Mouse (Mus musculus): ENCODE measurements at regions not wholly inside any gene's neighbourhood (a gene's known extent, or its start where the extent isn't known, plus 50 kb on each side); places are given as distances from the start of the nearest gene placed in this dataset.
A peak's percentile ranks its signal among the peaks of the same experiment; 100 is the strongest.

- DNase-seq (ENCODE audit: low read depth), result peak; percentile 55
- TF ChIP-seq POLR2A (IDR thresholded peaks at IDR 0.05; ENCODE audit: borderline replicate concordance, extremely low read depth, insufficient read depth, insufficient read length, poor library complexity, severe bottlenecking) (no peak), CTCF (IDR thresholded peaks at IDR 0.05; ENCODE audit: borderline replicate concordance, extremely low read depth, insufficient read depth, insufficient read length) (no peak)
Observed at GRCm38 (mm10) chr6:98178005-98178404, 164.5 kb downstream of the Gm765 start.

GRCm38 (mm10) chr6:98149043-98149813 lies 193.3 kb downstream of the Gm765 start:
- TF ChIP-seq POLR2A (IDR thresholded peaks at IDR 0.05; ENCODE audit: borderline replicate concordance, extremely low read depth, insufficient read depth, insufficient read length, poor library complexity, severe bottlenecking) (no peak), CTCF (IDR thresholded peaks at IDR 0.05; ENCODE audit: borderline replicate concordance, extremely low read depth, insufficient read depth, insufficient read length) (no peak)
- DNase-seq (ENCODE audit: low read depth), result peak; percentile 64

- TF ChIP-seq POLR2A (IDR thresholded peaks at IDR 0.05; ENCODE audit: borderline replicate concordance, extremely low read depth, insufficient read depth, insufficient read length, poor library complexity, severe bottlenecking), result no peak
- TF ChIP-seq CTCF (IDR thresholded peaks at IDR 0.05; ENCODE audit: borderline replicate concordance, extremely low read depth, insufficient read depth, insufficient read length), result no peak
Observed at GRCm38 (mm10) chr6:98147855-98148254, 194.7 kb downstream of the Gm765 start.

GRCm38 (mm10) chr6:98132931-98133330 lies 209.6 kb downstream of the Gm765 start:
- DNase-seq (ENCODE audit: low read depth), result peak; percentile 84
- no peak for TF ChIP-seq POLR2A (IDR thresholded peaks at IDR 0.05; ENCODE audit: borderline replicate concordance, extremely low read depth, insufficient read depth, insufficient read length, poor library complexity, severe bottlenecking)
- TF ChIP-seq CTCF (IDR thresholded peaks at IDR 0.05; ENCODE audit: borderline replicate concordance, extremely low read depth, insufficient read depth, insufficient read length), result peak; percentile 79; the same call in 1 of the 2 replicates

More at GRCm38 (mm10) chr6:98147855-98148254, 194.7 kb downstream of the Gm765 start:
- peak; percentile 70 for DNase-seq (ENCODE audit: low read depth)

GRCm38 (mm10) chr6:98125434-98125833 lies 217.1 kb downstream of the Gm765 start:
- no peak for TF ChIP-seq POLR2A (IDR thresholded peaks at IDR 0.05; ENCODE audit: borderline replicate concordance, extremely low read depth, insufficient read depth, insufficient read length, poor library complexity, severe bottlenecking)
- DNase-seq (ENCODE audit: low read depth), result no peak

DNA sequence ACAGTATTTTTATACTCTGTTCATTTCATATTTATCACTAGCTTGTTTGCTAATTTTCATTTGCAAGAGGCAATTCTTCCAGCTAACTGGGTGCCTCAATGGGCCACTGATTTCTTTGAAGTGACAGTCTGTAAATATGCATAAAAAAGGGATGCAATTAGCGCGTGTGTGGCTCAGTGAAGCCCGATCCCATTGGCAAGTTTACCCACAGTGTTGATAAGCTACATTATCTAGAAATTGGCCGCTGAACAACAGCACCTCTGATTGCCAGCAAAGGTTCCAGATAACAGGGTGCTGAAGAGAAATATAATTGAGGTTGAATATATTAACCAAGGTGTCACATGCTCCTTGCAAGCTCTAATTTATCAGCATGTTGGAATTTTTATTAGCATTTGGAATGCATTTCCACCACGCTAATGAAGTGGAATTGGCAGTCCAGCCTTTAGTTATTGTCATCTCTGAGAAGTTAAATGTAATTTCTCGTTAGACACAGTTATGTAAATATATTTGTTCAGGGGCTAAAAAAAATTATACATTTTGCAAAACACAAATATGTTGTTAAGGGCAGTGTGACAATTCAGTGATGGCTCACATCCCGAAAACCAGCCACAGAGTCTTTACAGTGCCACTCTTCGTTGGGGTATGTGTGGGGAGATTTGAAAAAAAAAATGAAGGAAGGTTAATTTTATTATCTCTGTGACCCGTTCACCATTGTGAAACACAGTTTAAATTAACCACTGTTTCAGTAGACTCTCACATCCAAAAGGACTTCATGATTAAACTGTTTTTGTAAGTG lies 224.0 kb downstream of the Gm765 start:
- peak; percentile 97 for DNase-seq (ENCODE audit: low read depth)
- no peak for TF ChIP-seq CTCF (IDR thresholded peaks at IDR 0.05; ENCODE audit: borderline replicate concordance, extremely low read depth, insufficient read depth, insufficient read length)
- no peak for TF ChIP-seq POLR2A (IDR thresholded peaks at IDR 0.05; ENCODE audit: borderline replicate concordance, extremely low read depth, insufficient read depth, insufficient read length, poor library complexity, severe bottlenecking)

DNA sequence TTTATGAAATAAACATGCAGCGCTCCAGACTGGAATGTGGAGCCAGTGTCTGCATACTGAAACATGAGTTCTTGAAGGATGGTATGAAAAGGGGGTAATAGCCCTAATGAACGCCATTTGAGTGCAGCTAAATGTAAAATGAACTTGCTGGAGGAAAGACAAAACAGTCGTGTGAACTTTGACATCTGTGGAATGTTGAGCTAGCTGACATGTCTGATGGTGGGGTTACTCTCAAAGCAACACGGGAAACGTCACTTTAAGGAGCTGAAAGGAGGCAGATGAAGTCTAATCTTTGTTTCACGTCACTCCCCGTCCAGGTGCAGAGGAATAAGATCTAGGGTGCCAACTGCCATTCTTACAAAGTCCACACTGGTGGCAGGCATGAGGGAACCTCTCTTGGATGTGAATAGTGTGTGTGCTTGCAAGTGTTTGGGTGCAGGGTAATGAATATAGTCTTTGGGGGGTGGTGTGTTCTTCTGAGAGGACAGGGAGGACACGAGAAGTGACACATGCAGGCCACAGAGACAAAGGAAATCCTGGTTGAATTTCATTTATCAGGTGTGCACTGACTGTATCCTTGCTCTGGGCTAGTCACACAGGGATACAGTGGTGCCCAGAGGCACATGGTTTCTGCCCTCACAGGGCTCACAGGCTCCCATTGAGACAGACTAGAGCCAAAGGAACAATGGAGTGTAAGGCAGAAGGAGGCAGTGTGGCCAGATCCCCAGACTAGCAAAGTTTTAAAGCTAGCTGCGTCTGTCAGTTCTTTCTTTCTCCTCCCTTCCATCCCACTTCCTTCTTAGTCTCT lies 228.0 kb downstream of the Gm765 start:
- no peak for TF ChIP-seq CTCF (IDR thresholded peaks at IDR 0.05; ENCODE audit: borderline replicate concordance, extremely low read depth, insufficient read depth, insufficient read length)
- TF ChIP-seq POLR2A (IDR thresholded peaks at IDR 0.05; ENCODE audit: borderline replicate concordance, extremely low read depth, insufficient read depth, insufficient read length, poor library complexity, severe bottlenecking), result no peak
- DNase-seq (ENCODE audit: low read depth), result peak; percentile 78

DNA sequence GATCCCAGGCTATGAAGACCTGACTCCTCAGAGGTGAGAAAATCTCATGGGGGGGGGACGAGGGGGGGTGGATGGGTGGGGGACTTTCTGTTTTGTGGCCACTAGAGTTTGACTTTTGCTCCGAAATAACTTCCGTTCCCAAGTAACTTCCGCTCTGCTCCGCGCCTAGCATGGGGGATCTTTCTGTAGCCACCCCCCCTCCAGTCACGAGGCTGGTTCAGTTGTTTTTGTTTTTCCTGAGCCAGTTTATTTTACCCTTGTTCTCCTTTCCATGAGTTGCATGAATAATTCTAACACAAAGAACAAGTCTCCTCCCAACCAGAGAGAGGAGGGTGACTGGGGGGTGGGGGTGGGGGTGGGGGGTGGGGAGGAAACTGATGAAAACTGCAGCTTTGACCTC lies 228.8 kb downstream of the Gm765 start:
- no peak for TF ChIP-seq POLR2A (IDR thresholded peaks at IDR 0.05; ENCODE audit: borderline replicate concordance, extremely low read depth, insufficient read depth, insufficient read length, poor library complexity, severe bottlenecking)
- no peak for TF ChIP-seq CTCF (IDR thresholded peaks at IDR 0.05; ENCODE audit: borderline replicate concordance, extremely low read depth, insufficient read depth, insufficient read length)
- DNase-seq (ENCODE audit: low read depth), result peak; percentile 72

- no peak for TF ChIP-seq POLR2A (IDR thresholded peaks at IDR 0.05; ENCODE audit: borderline replicate concordance, extremely low read depth, insufficient read depth, insufficient read length, poor library complexity, severe bottlenecking)
- no peak for TF ChIP-seq CTCF (IDR thresholded peaks at IDR 0.05; ENCODE audit: borderline replicate concordance, extremely low read depth, insufficient read depth, insufficient read length)
- DNase-seq (ENCODE audit: low read depth), result peak; percentile 69
Observed at GRCm38 (mm10) chr6:98112495-98113115, 229.9 kb downstream of the Gm765 start.

DNA sequence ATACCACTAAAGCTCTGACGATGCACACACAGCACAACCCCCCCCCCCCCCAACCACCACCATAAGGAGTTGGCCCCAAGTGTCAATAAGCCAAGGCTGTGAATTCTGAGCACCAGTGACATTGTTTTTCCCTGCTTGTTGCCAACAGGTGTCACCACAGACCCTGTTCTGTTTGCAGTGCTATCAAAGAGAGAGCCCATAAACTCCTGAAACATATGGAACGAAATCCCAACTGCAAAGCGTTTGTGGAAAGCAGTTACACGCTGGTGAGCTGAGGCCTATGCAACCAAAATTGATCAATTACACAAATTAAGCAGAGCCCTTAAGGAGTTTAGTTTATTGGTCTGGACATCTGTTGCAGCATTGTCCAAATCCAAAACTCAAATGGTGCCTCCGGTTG lies 235.4 kb downstream of the Gm765 start:
- TF ChIP-seq CTCF (IDR thresholded peaks at IDR 0.05; ENCODE audit: borderline replicate concordance, extremely low read depth, insufficient read depth, insufficient read length) (peak; percentile 34; the same call in 1 of the 2 replicates), POLR2A (IDR thresholded peaks at IDR 0.05; ENCODE audit: borderline replicate concordance, extremely low read depth, insufficient read depth, insufficient read length, poor library complexity, severe bottlenecking) (no peak)
- DNase-seq (ENCODE audit: low read depth), result peak; percentile 53
